Mouse (Mus musculus) thymus, adult 2 months (tissue): ENCODE data around the gene Zer1. TPM values are rescaled to one million over a fixed set of nuclear protein-coding genes. Genes with fewer than 3 reads are reported as not detected.

Experiments used
- DNase-seq: peaks from one replicate; pipeline ENCODE4 v3.0.0; 2021
- H3K27ac ChIP-seq: fragments of 200-500 bp; 2 replicates; pipeline ENCODE4 v1.5.1; 2012; ENCODE audit warnings: low read length, control low read depth; ENCODE audit not compliant: control insufficient read depth, insufficient read depth
- H3K27me3 ChIP-seq: fragments of 200-500 bp; 2 replicates; pipeline ENCODE4 v1.6.1; 2012; ENCODE audit warnings: mild to moderate bottlenecking, low read length, moderate library complexity, mixed read lengths; ENCODE audit not compliant: control insufficient read depth, insufficient read depth
- H3K36me3 ChIP-seq: fragments of 200-500 bp; 2 replicates; pipeline ENCODE4 v1.6.1; 2012; ENCODE audit warnings: mild to moderate bottlenecking, low read length, moderate library complexity; ENCODE audit not compliant: control insufficient read depth, insufficient read depth
- H3K4me1 ChIP-seq: fragments of 200-500 bp; replicated peaks from 2 replicates; pipeline ENCODE4 v1.6.1; 2012; ENCODE audit warnings: low read length; ENCODE audit not compliant: control insufficient read depth, insufficient read depth
- H3K4me3 ChIP-seq: fragments of 200-500 bp; 2 replicates; pipeline ENCODE4 v1.5.1; 2012; ENCODE audit warnings: mild to moderate bottlenecking, low read length, control low read depth, moderate library complexity; ENCODE audit not compliant: control insufficient read depth, insufficient read depth
- CTCF ChIP-seq: fragments of 200-500 bp; IDR thresholded peaks from 2 replicates; pipeline ENCODE4 v1.5.1; 2012; ENCODE audit warnings: mild to moderate bottlenecking, control low read depth, low read length, moderate library complexity, borderline replicate concordance; ENCODE audit not compliant: control insufficient read depth, poor library complexity, insufficient read depth; ENCODE audit errors: extremely low read depth
- POLR2A ChIP-seq: fragments of 200-500 bp; IDR thresholded peaks from 2 replicates; pipeline ENCODE4 v1.6.1; 2012; ENCODE audit warnings: mild to moderate bottlenecking, low read length, control low read depth, moderate library complexity; ENCODE audit not compliant: control insufficient read depth, poor library complexity, insufficient read depth; ENCODE audit errors: extremely low read depth
- WGBS: fragments of 180-500 bp; shearing (Covaris S2); methylation state at CpG from one replicate; pipeline ENCODE4 v1.1.7; 2018; 5-methylcytosine and 5-hydroxymethylcytosine counted together
- polyA plus RNA-seq: library from polyadenylated mRNA; depleted of rRNA; stranded (reverse); fragments of >200 nt; gene quantifications from 2 replicates; pipeline ENCODE4 v1.2.3, GENCODE M21; 2012; rRNA removed

The Zer1 gene
- 140 and 153 TPM in 2 replicates for polyA plus RNA-seq

GRCm38 (mm10) chr2:30124472-30125274 lies at the start of gene Zer1:
Zer1 (minus strand) TSS chr2:30124585.
- DNase-seq: peak; percentile 93
- H3K36me3 ChIP-seq: no peaks in the 10 kb centered on the region
- WGBS: 10% methylated on average over 31 of the region's 31 CpGs
- H3K27me3 ChIP-seq: no peaks in the 10 kb centered on the region
- H3K4me3 ChIP-seq: peak within 1 kb of the TSS; percentile 97
- peak within 1 kb of the TSS; percentile 90 for H3K27ac ChIP-seq
- TF ChIP-seq CTCF (no peak), POLR2A (peak; percentile 76)
- peaks cover 23% of the 10 kb centered on the region for H3K4me1 ChIP-seq

- 0 out of 2 replicates have a peak, but pooled peaks cover 6% of the 10 kb centered on the region for H3K36me3 ChIP-seq
- no peaks in the 10 kb centered on the region for H3K27me3 ChIP-seq
- H3K4me3 ChIP-seq: no peak overlapping the region
Observed at GRCm38 (mm10) chr2:30173541-30174240, 49.3 kb upstream of the Zer1 start.

GRCm38 (mm10) chr2:30171997-30172382 lies 47.6 kb upstream of the Zer1 start:
- peaks cover 10% of the 10 kb centered on the region for H3K4me1 ChIP-seq
- no peaks in the 10 kb centered on the region for H3K27me3 ChIP-seq
- H3K4me3 ChIP-seq: peak overlapping the region; percentile 86
- H3K27ac ChIP-seq: no peak overlapping the region
- DNase-seq: no peak
- WGBS: 4% methylated on average over 19 of the region's 19 CpGs
- H3K36me3 ChIP-seq: 0 out of 2 replicates have a peak, but pooled peaks cover 6% of the 10 kb centered on the region
- no peak for TF ChIP-seq CTCF

More at GRCm38 (mm10) chr2:30173541-30174240, 49.3 kb upstream of the Zer1 start:
- TF ChIP-seq CTCF (no peak), POLR2A (no peak)
- DNase-seq: no peak
- no peak overlapping the region for H3K27ac ChIP-seq
- H3K4me1 ChIP-seq: peaks cover 20% of the 10 kb centered on the region
- WGBS: 94% methylated on average over 20 of the region's 20 CpGs

GRCm38 (mm10) chr2:30171371-30171996 lies 47.1 kb upstream of the Zer1 start, which contains the start of gene Endog:
Endog (plus strand) TSS chr2:30171493.
- H3K4me3 ChIP-seq: peak within 1 kb of the TSS; percentile 86
- no peak within 1 kb of the TSS for H3K27ac ChIP-seq
- WGBS: under 1% methylated on average over 75 of the region's 75 CpGs
- peak; percentile 73 for TF ChIP-seq POLR2A
- TF ChIP-seq CTCF: peak; percentile 44; the same call in 1 of the 2 replicates
- H3K36me3 ChIP-seq: 0 out of 2 replicates have a peak, but pooled peaks cover 6% of the 10 kb centered on the region
- H3K27me3 ChIP-seq: no peaks in the 10 kb centered on the region
- peaks cover 8% of the 10 kb centered on the region for H3K4me1 ChIP-seq
- peak; percentile 81 for DNase-seq

GRCm38 (mm10) chr2:30166677-30167076 lies 42.3 kb upstream of the Zer1 start:
- 67% methylated on average over 4 of the region's 4 CpGs for WGBS
- no peak overlapping the region for H3K27ac ChIP-seq
- TF ChIP-seq POLR2A (no peak), CTCF (no peak)
- no peak for DNase-seq
- H3K4me3 ChIP-seq: no peak overlapping the region
- no peaks in the 10 kb centered on the region for H3K27me3 ChIP-seq
- no peaks in the 10 kb centered on the region for H3K4me1 ChIP-seq
- no peaks in the 10 kb centered on the region for H3K36me3 ChIP-seq

GRCm38 (mm10) chr2:30164340-30164932 lies 40.1 kb upstream of the Zer1 start:
- Histone ChIP-seq H3K36me3 (no peaks in the 10 kb centered on the region), H3K27me3 (no peaks in the 10 kb centered on the region), H3K27ac (no peak overlapping the region), H3K4me1 (no peaks in the 10 kb centered on the region), H3K4me3 (no peak overlapping the region)
- no peak for DNase-seq
- WGBS: 86% methylated on average over 9 of the region's 9 CpGs
- TF ChIP-seq POLR2A (no peak), CTCF (no peak)
